In the genomic region with DNA sequence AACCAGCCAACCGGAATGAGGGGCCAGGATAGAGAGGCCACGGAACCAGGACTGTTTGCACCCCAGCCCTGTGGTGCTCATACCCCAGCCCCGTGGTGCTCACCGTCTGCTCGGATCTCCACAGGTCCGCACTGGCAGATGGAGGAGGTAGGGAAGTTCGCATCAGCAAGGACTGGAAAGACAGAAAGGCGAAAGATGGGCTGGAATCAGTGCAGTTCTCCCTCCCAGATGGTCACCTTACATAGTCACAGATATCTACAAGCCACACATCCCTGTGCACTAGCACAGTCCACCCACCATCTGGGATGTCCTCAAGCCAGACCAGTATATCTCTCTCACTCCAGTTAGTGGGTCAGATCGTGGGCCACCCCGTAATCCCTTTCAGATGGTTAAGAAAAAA, we compare ENCODE assay signal across 8 mouse cellular contexts. TPM values are rescaled to one million over a fixed set of nuclear protein-coding genes. Genes with fewer than 3 reads are reported as not detected.
DNase-seq lines count a peak whose midpoint lies in the region; ATAC-seq and TF ChIP-seq lines count a peak whose summit lies in the region.

No protein-coding gene starts in this region.

- WGBS in forebrain, embryonic 11.5 days, result 81% methylated on average over 10 of the region's 10 CpGs
- WGBS in limb, embryonic 14.5 days, result 72% methylated on average over 10 of the region's 10 CpGs
- 74% methylated on average over 10 of the region's 10 CpGs for WGBS in stomach, embryonic 15.5 days

- H3K4me3 ChIP-seq in megakaryocyte, embryonic 14.5 days (replicated peaks), result peak overlapping the region; percentile 12
- H3K4me3 ChIP-seq in forebrain, embryonic 11.5 days (ENCODE audit: low read depth, low read length), result peak overlapping the region; percentile 37
- H3K4me3 ChIP-seq in limb, embryonic 14.5 days (replicated peaks; ENCODE audit: low read length), result peak overlapping the region; percentile 42
- H3K4me3 ChIP-seq in stomach, embryonic 15.5 days (replicated peaks), result peak overlapping the region; percentile 48

- peak overlapping the region; percentile 68 for H3K9ac ChIP-seq in forebrain, embryonic 11.5 days (ENCODE audit: low read length)
- peak overlapping the region; percentile 62; the same call in 1 of the 2 replicates for H3K9ac ChIP-seq in limb, embryonic 14.5 days (ENCODE audit: low read depth, low read length, severe bottlenecking)
- H3K9ac ChIP-seq in stomach, embryonic 15.5 days, result no peak overlapping the region

- H3K9me3 ChIP-seq in megakaryocyte, embryonic 14.5 days, result no peaks in the 10 kb centered on the region
- no peaks in the 10 kb centered on the region for H3K9me3 ChIP-seq in forebrain, embryonic 11.5 days (ENCODE audit: control insufficient read depth, low read length)
- H3K9me3 ChIP-seq in limb, embryonic 14.5 days (ENCODE audit: control insufficient read depth, low read length), result no peaks in the 10 kb centered on the region
- H3K9me3 ChIP-seq in stomach, embryonic 15.5 days, result no peaks in the 10 kb centered on the region

- peak overlapping the region; percentile 73 for H3K4me2 ChIP-seq in forebrain, embryonic 11.5 days (ENCODE audit: low read depth, low read length, severe bottlenecking)
- peak overlapping the region; percentile 76 for H3K4me2 ChIP-seq in limb, embryonic 14.5 days (replicated peaks; ENCODE audit: low read depth, low read length, severe bottlenecking)
- peak overlapping the region; percentile 84 for H3K4me2 ChIP-seq in stomach, embryonic 15.5 days

- H3K36me3 ChIP-seq in megakaryocyte, embryonic 14.5 days (replicated peaks; ENCODE audit: low read length), result peaks cover 33% of the 10 kb centered on the region
- H3K36me3 ChIP-seq in forebrain, embryonic 11.5 days (ENCODE audit: control insufficient read depth, insufficient read depth, low read length), result no peaks in the 10 kb centered on the region; the same call in 1 of the 2 replicates
- peaks cover 13% of the 10 kb centered on the region for H3K36me3 ChIP-seq in limb, embryonic 14.5 days (ENCODE audit: control insufficient read depth, insufficient read depth, low read length)
- H3K36me3 ChIP-seq in stomach, embryonic 15.5 days, result peaks cover 3% of the 10 kb centered on the region; the same call in 1 of the 2 replicates

- no peak for DNase-seq in forebrain, embryonic 11.5 days (ENCODE audit: low spot score)
- no peak for DNase-seq in limb, embryonic 14.5 days (ENCODE audit: low spot score)
- DNase-seq in adrenal gland, adult 2 months, result no peak
- DNase-seq in urinary bladder, postnatal 36 days (ENCODE audit: low spot score in 2 of 2), result no peak
- DNase-seq in layer of hippocampus, postnatal 25 days (ENCODE audit: extremely low spot score in 1 of 2, low spot score in 1 of 2), result no peak

- H3K27me3 ChIP-seq in megakaryocyte, embryonic 14.5 days (replicated peaks), result peaks cover 6% of the 10 kb centered on the region
- no peaks in the 10 kb centered on the region for H3K27me3 ChIP-seq in forebrain, embryonic 11.5 days (ENCODE audit: control insufficient read depth, insufficient read depth, low read length)
- no peaks in the 10 kb centered on the region for H3K27me3 ChIP-seq in limb, embryonic 14.5 days (ENCODE audit: control insufficient read depth, insufficient read depth, low read length)
- no peaks in the 10 kb centered on the region for H3K27me3 ChIP-seq in stomach, embryonic 15.5 days (replicated peaks)

- TF ChIP-seq POLR2A in limb, embryonic 14.5 days (IDR thresholded peaks at IDR 0.05; ENCODE audit: borderline replicate concordance, extremely low read depth, insufficient read depth, insufficient read length), result no peak

- H3K4me1 ChIP-seq in megakaryocyte, embryonic 14.5 days, result peaks cover 58% of the 10 kb centered on the region
- H3K4me1 ChIP-seq in forebrain, embryonic 11.5 days (replicated peaks; ENCODE audit: control insufficient read depth, insufficient read depth, low read length), result no peaks in the 10 kb centered on the region
- H3K4me1 ChIP-seq in limb, embryonic 14.5 days (ENCODE audit: control insufficient read depth, insufficient read depth, low read length), result 0 out of 2 replicates have a peak, but pooled peaks cover 3% of the 10 kb centered on the region
- H3K4me1 ChIP-seq in stomach, embryonic 15.5 days, result peaks cover 16% of the 10 kb centered on the region

- ATAC-seq in megakaryocyte, adult 5-6 weeks (ENCODE audit: poor library complexity, severe bottlenecking), result no peak
- ATAC-seq in forebrain, embryonic 11.5 days (replicated peaks; ENCODE audit: low FRiP score), result peak; percentile 51; the same call in 1 of the 2 replicates
- ATAC-seq in limb, embryonic 14.5 days (ENCODE audit: low FRiP score, low read depth), result no peak
- ATAC-seq in stomach, embryonic 15.5 days (ENCODE audit: insufficient read depth, low FRiP score, low read depth), result no peak

- no peak overlapping the region for H3K27ac ChIP-seq in forebrain, embryonic 11.5 days (ENCODE audit: low read depth, low read length)
- no peak overlapping the region for H3K27ac ChIP-seq in limb, embryonic 14.5 days (replicated peaks; ENCODE audit: low read depth, low read length)
- no peak overlapping the region for H3K27ac ChIP-seq in stomach, embryonic 15.5 days

RNA-seq across cellular contexts. Expression of gene Fuom, which starts 0.7 kb away (rescaled TPM):
- polyA plus RNA-seq in megakaryocyte, embryonic 14.5 days (2012; ENCODE audit: insufficient read depth, low replicate concordance), result 6.5 and 31.6 TPM in 2 replicates
- total RNA-seq in megakaryocyte, adult 5-6 weeks (2015), result 13.0 and 15.8 TPM in 2 replicates
- 12.1 and 16.0 TPM in 2 replicates for total RNA-seq in megakaryocyte, adult 5-6 weeks (2017)
- 13.5 and 15.8 TPM in 2 replicates for polyA plus RNA-seq in forebrain, embryonic 11.5 days (2014; fragmentation: Nextera tagmentation; extraction: Ambion mirVana)
- 30.3 TPM in 2 replicates for polyA plus RNA-seq in limb, embryonic 14.5 days (2012; rRNA removed)
- polyA plus RNA-seq in limb, embryonic 14.5 days (2014; fragmentation: Nextera tagmentation; extraction: Ambion mirVana), result 28.3 and 28.8 TPM in 2 replicates
- polyA plus RNA-seq in stomach, embryonic 15.5 days (2015; fragmentation: Nextera tagmentation; extraction: Ambion mirVana), result 32.4 and 41.4 TPM in 2 replicates
- total RNA-seq in adrenal gland, adult 2 months (2021), result 10 to 100 TPM; 61.9 to 72.5 TPM
- 89.3 and 100 TPM in 2 replicates for polyA plus RNA-seq in adrenal gland, adult 2 months (2012; rRNA removed)
- 10 to 100 TPM; 38.3 to 47.5 TPM for total RNA-seq in layer of hippocampus, postnatal 25 days (2021)

RNA-seq across cellular contexts. Expression of gene Prap1, which starts 8.3 kb away (rescaled TPM):
- polyA plus RNA-seq in megakaryocyte, embryonic 14.5 days (2012; ENCODE audit: insufficient read depth, low replicate concordance), result not detected in 2 replicates
- not detected in 2 replicates for total RNA-seq in megakaryocyte, adult 5-6 weeks (2015)
- total RNA-seq in megakaryocyte, adult 5-6 weeks (2017), result not detected in 2 replicates
- not detected in 2 replicates for polyA plus RNA-seq in forebrain, embryonic 11.5 days (2014; fragmentation: Nextera tagmentation; extraction: Ambion mirVana)
- 0.80 and 13.6 TPM in 2 replicates for polyA plus RNA-seq in limb, embryonic 14.5 days (2012; rRNA removed)
- 0.33 TPM in 1 of 2 replicates, not detected in the other for polyA plus RNA-seq in limb, embryonic 14.5 days (2014; fragmentation: Nextera tagmentation; extraction: Ambion mirVana)
- 165 and 169 TPM in 2 replicates for polyA plus RNA-seq in stomach, embryonic 15.5 days (2015; fragmentation: Nextera tagmentation; extraction: Ambion mirVana)
- not detected for total RNA-seq in adrenal gland, adult 2 months (2021)
- not detected in 2 replicates for polyA plus RNA-seq in adrenal gland, adult 2 months (2012; rRNA removed)
- not detected for total RNA-seq in layer of hippocampus, postnatal 25 days (2021)

RNA-seq across cellular contexts. Expression of gene Paox, which starts 14.1 kb away (rescaled TPM):
- 2.9 and 4.3 TPM in 2 replicates for polyA plus RNA-seq in megakaryocyte, embryonic 14.5 days (2012; ENCODE audit: insufficient read depth, low replicate concordance)
- total RNA-seq in megakaryocyte, adult 5-6 weeks (2015), result 12.9 and 16.9 TPM in 2 replicates
- total RNA-seq in megakaryocyte, adult 5-6 weeks (2017), result 8.7 and 11.3 TPM in 2 replicates
- 12.4 and 13.0 TPM in 2 replicates for polyA plus RNA-seq in forebrain, embryonic 11.5 days (2014; fragmentation: Nextera tagmentation; extraction: Ambion mirVana)
- 12.6 and 13.5 TPM in 2 replicates for polyA plus RNA-seq in limb, embryonic 14.5 days (2012; rRNA removed)
- 17.8 and 19.4 TPM in 2 replicates for polyA plus RNA-seq in limb, embryonic 14.5 days (2014; fragmentation: Nextera tagmentation; extraction: Ambion mirVana)
- 30.6 and 33.7 TPM in 2 replicates for polyA plus RNA-seq in stomach, embryonic 15.5 days (2015; fragmentation: Nextera tagmentation; extraction: Ambion mirVana)
- 10 to 100 TPM; 19.4 to 22.6 TPM for total RNA-seq in adrenal gland, adult 2 months (2021)
- 14.9 and 18.9 TPM in 2 replicates for polyA plus RNA-seq in adrenal gland, adult 2 months (2012; rRNA removed)
- total RNA-seq in layer of hippocampus, postnatal 25 days (2021), result 1 to 10 TPM; 4.0 to 4.7 TPM

RNA-seq across cellular contexts. Expression of gene Echs1, which starts 14.8 kb away (rescaled TPM):
- 5.5 TPM in 1 of 2 replicates, not detected in the other for polyA plus RNA-seq in megakaryocyte, embryonic 14.5 days (2012; ENCODE audit: insufficient read depth, low replicate concordance)
- total RNA-seq in megakaryocyte, adult 5-6 weeks (2015), result 72.7 and 97.4 TPM in 2 replicates
- 71.3 and 87.9 TPM in 2 replicates for total RNA-seq in megakaryocyte, adult 5-6 weeks (2017)
- polyA plus RNA-seq in forebrain, embryonic 11.5 days (2014; fragmentation: Nextera tagmentation; extraction: Ambion mirVana), result 143 and 147 TPM in 2 replicates
- polyA plus RNA-seq in limb, embryonic 14.5 days (2012; rRNA removed), result 78.1 and 127 TPM in 2 replicates
- polyA plus RNA-seq in limb, embryonic 14.5 days (2014; fragmentation: Nextera tagmentation; extraction: Ambion mirVana), result 153 and 159 TPM in 2 replicates
- 155 and 165 TPM in 2 replicates for polyA plus RNA-seq in stomach, embryonic 15.5 days (2015; fragmentation: Nextera tagmentation; extraction: Ambion mirVana)
- 100 to 1,000 TPM; 395 to 540 TPM for total RNA-seq in adrenal gland, adult 2 months (2021)
- polyA plus RNA-seq in adrenal gland, adult 2 months (2012; rRNA removed), result 136 and 147 TPM in 2 replicates
- 10 to 100 TPM; 52.1 to 59.8 TPM for total RNA-seq in layer of hippocampus, postnatal 25 days (2021)

RNA-seq across cellular contexts. Expression of gene Caly, which starts 19.1 kb away (rescaled TPM):
- 0.22 and 5.4 TPM in 2 replicates for polyA plus RNA-seq in megakaryocyte, embryonic 14.5 days (2012; ENCODE audit: insufficient read depth, low replicate concordance)
- total RNA-seq in megakaryocyte, adult 5-6 weeks (2015), result not detected in 2 replicates
- not detected in 2 replicates for total RNA-seq in megakaryocyte, adult 5-6 weeks (2017)
- polyA plus RNA-seq in forebrain, embryonic 11.5 days (2014; fragmentation: Nextera tagmentation; extraction: Ambion mirVana), result 7.2 and 7.9 TPM in 2 replicates
- polyA plus RNA-seq in limb, embryonic 14.5 days (2012; rRNA removed), result 0.46 and 0.65 TPM in 2 replicates
- polyA plus RNA-seq in limb, embryonic 14.5 days (2014; fragmentation: Nextera tagmentation; extraction: Ambion mirVana), result 0.69 and 0.77 TPM in 2 replicates
- polyA plus RNA-seq in stomach, embryonic 15.5 days (2015; fragmentation: Nextera tagmentation; extraction: Ambion mirVana), result 3.4 and 3.6 TPM in 2 replicates
- 1 to 10 TPM; 5.7 to 5.9 TPM for total RNA-seq in adrenal gland, adult 2 months (2021)
- polyA plus RNA-seq in adrenal gland, adult 2 months (2012; rRNA removed), result 13.9 and 21.2 TPM in 2 replicates
- 100 to 1,000 TPM; 235 to 258 TPM for total RNA-seq in layer of hippocampus, postnatal 25 days (2021)

Comparison
In these comparisons a context has a peak if more than half of its experiments do, and no peak if none do; other contexts are left out.
1. RNA of gene Prap1, which starts 8.3 kb away (polyA plus RNA-seq): 165 to 169 TPM in stomach, embryonic 15.5 days; 0.33 to 13.6 TPM in limb, embryonic 14.5 days, not detected in megakaryocyte, embryonic 14.5 days, not detected in forebrain, embryonic 11.5 days and not detected in adrenal gland, adult 2 months; every median in the first group is over 10 times any median in the second.
2. Peak in every context shown above with its lines, with median percentiles within 50 percentile points of each other: H3K4me3 ChIP-seq and H3K4me2 ChIP-seq.